Mouse (Mus musculus) embryonic facial prominence, embryonic 12.5 days (tissue): ENCODE measurements around the gene Tmem136. TPM values are rescaled to one million over a fixed set of nuclear protein-coding genes. Genes with fewer than 3 reads are reported as not detected.

Source experiments
- ATAC-seq: fragments of 200-750 bp; cut with Nextera tagmentation; 2 replicates; pipeline ENCODE4 v1.8.0; 2017; ENCODE audit not compliant: insufficient number of reproducible peaks, insufficient read depth, low FRiP score, low TSS enrichment
- H3K27ac ChIP-seq: fragments of 300-500 bp; sonication (generic); 2 replicates; pipeline ENCODE4 v1.5.1; 2016; ENCODE audit warnings: mild to moderate bottlenecking
- H3K27me3 ChIP-seq: fragments of 300-500 bp; sonication (generic); 2 replicates; pipeline ENCODE4 v1.6.1; 2016; ENCODE audit warnings: mild to moderate bottlenecking, moderate library complexity
- H3K36me3 ChIP-seq: fragments of 300-500 bp; sonication (generic); 2 replicates; pipeline ENCODE4 v1.6.1; 2016; ENCODE audit warnings: mild to moderate bottlenecking
- H3K4me1 ChIP-seq: fragments of 300-500 bp; sonication (generic); 2 replicates; pipeline ENCODE4 v1.6.1; 2016
- H3K4me2 ChIP-seq: fragments of 300-500 bp; sonication (generic); replicated peaks from 2 replicates; pipeline ENCODE4 v1.6.1; 2016; ENCODE audit warnings: mild to moderate bottlenecking, moderate library complexity
- H3K4me3 ChIP-seq: fragments of 300-500 bp; sonication (generic); 2 replicates; pipeline ENCODE4 v1.5.1; 2016; ENCODE audit warnings: mild to moderate bottlenecking
- H3K9ac ChIP-seq: fragments of 300-500 bp; sonication (generic); 2 replicates; pipeline ENCODE4 v1.6.1; 2016; ENCODE audit warnings: mild to moderate bottlenecking, moderate library complexity
- H3K9me3 ChIP-seq: fragments of 300-500 bp; sonication (generic); 2 replicates; pipeline ENCODE4 v1.6.1; 2016; ENCODE audit warnings: mild to moderate bottlenecking, moderate library complexity
- WGBS: fragments of 180-500 bp; shearing (Covaris S2); methylation state at CpG from one replicate; pipeline ENCODE4 v1.1.7; 2016; 5-methylcytosine and 5-hydroxymethylcytosine counted together
- polyA plus RNA-seq: library from polyadenylated mRNA; unstranded; fragments of >200 nt; fragmentation: Nextera tagmentation; extraction: Ambion mirVana; gene quantifications from 2 replicates; pipeline ENCODE4 v1.2.1, GENCODE M21; 2016

Gene Tmem136
- polyA plus RNA-seq, 1 experiment from 2014 or later: 10.0 TPM

- Histone ChIP-seq H3K27me3 (no peaks in the 10 kb centered on the region), H3K4me3 (peak within 1 kb of the TSS; percentile 87), H3K4me2 (peak within 1 kb of the TSS; percentile 80), H3K9me3 (no peaks in the 10 kb centered on the region), H3K4me1 (peaks cover 18% of the 10 kb centered on the region), H3K27ac (peak within 1 kb of the TSS; percentile 92), H3K9ac (peak within 1 kb of the TSS; percentile 95), H3K36me3 (peaks cover 20% of the 10 kb centered on the region)
- no peak for ATAC-seq
- 34% methylated on average over 10 of the region's 10 CpGs for WGBS
Measured at GRCm38 (mm10) chr9:43107187-43107517, 9.2 kb downstream of the Tmem136 start, which contains the start of gene Arhgef12. Gene Arhgef12, minus strand, starts transcription at chr9:43107239.

GRCm38 (mm10) chr9:43106426-43107186, 9.8 kb downstream of the Tmem136 start:
- WGBS: 19% methylated on average over 22 of the region's 22 CpGs
- H3K4me3 ChIP-seq: peak overlapping the region; percentile 87
- no peaks in the 10 kb centered on the region for H3K27me3 ChIP-seq
- H3K9me3 ChIP-seq: no peaks in the 10 kb centered on the region
- ATAC-seq: no peak
- H3K4me1 ChIP-seq: peaks cover 21% of the 10 kb centered on the region
- peak overlapping the region; percentile 80 for H3K4me2 ChIP-seq
- peak overlapping the region; percentile 92 for H3K27ac ChIP-seq
- H3K36me3 ChIP-seq: peaks cover 15% of the 10 kb centered on the region
- peak overlapping the region; percentile 95 for H3K9ac ChIP-seq

- H3K9me3 ChIP-seq: no peaks in the 10 kb centered on the region
- ATAC-seq: peak; percentile 76
- peak overlapping the region; percentile 87 for H3K4me3 ChIP-seq
- H3K4me2 ChIP-seq: peak overlapping the region; percentile 80
- peak overlapping the region; percentile 95 for H3K9ac ChIP-seq
- H3K27ac ChIP-seq: peak overlapping the region; percentile 92
- WGBS: under 1% methylated on average over 88 of the region's 91 CpGs
- H3K27me3 ChIP-seq: no peaks in the 10 kb centered on the region
- peaks cover 21% of the 10 kb centered on the region for H3K4me1 ChIP-seq
- peaks cover 7% of the 10 kb centered on the region; the same call in 1 of the 2 replicates for H3K36me3 ChIP-seq
Measured at GRCm38 (mm10) chr9:43105664-43106361, 10.6 kb downstream of the Tmem136 start.

GRCm38 (mm10) chr9:43104873-43105663, 11.3 kb downstream of the Tmem136 start:
- Histone ChIP-seq H3K9ac (peak overlapping the region; percentile 95), H3K4me2 (peak overlapping the region; percentile 80), H3K4me1 (peaks cover 21% of the 10 kb centered on the region), H3K9me3 (no peaks in the 10 kb centered on the region), H3K36me3 (no peaks in the 10 kb centered on the region), H3K27me3 (no peaks in the 10 kb centered on the region), H3K27ac (peak overlapping the region; percentile 92), H3K4me3 (peak overlapping the region; percentile 87)
- ATAC-seq: no peak
- under 1% methylated on average over 38 of the region's 40 CpGs for WGBS

GRCm38 (mm10) chr9:43104526-43104872, 11.9 kb downstream of the Tmem136 start:
- H3K4me3 ChIP-seq: peak overlapping the region; percentile 87
- no peak for ATAC-seq
- peak overlapping the region; percentile 95 for H3K9ac ChIP-seq
- 0 out of 2 replicates have a peak overlapping the region, but pooled peaks have one; percentile 92 for H3K27ac ChIP-seq
- peak overlapping the region; percentile 80 for H3K4me2 ChIP-seq
- no peaks in the 10 kb centered on the region for H3K36me3 ChIP-seq
- H3K9me3 ChIP-seq: no peaks in the 10 kb centered on the region
- no peaks in the 10 kb centered on the region for H3K27me3 ChIP-seq
- H3K4me1 ChIP-seq: peaks cover 21% of the 10 kb centered on the region
- 4% methylated on average over 4 of the region's 4 CpGs for WGBS

- no peaks in the 10 kb centered on the region for H3K36me3 ChIP-seq
- 25% methylated on average over 4 of the region's 4 CpGs for WGBS
- H3K27me3 ChIP-seq: no peaks in the 10 kb centered on the region
- peaks cover 21% of the 10 kb centered on the region for H3K4me1 ChIP-seq
- H3K9ac ChIP-seq: 0 out of 2 replicates have a peak overlapping the region, but pooled peaks have one; percentile 30
- ATAC-seq: no peak
- H3K27ac ChIP-seq: no peak overlapping the region
- peak overlapping the region; percentile 80 for H3K4me2 ChIP-seq
- H3K9me3 ChIP-seq: no peaks in the 10 kb centered on the region
- peak overlapping the region; percentile 87 for H3K4me3 ChIP-seq
Measured at GRCm38 (mm10) chr9:43103675-43104299, 12.6 kb downstream of the Tmem136 start.

GRCm38 (mm10) chr9:43102931-43103330, 13.4 kb downstream of the Tmem136 start:
- H3K36me3 ChIP-seq: no peaks in the 10 kb centered on the region
- 90% methylated on average over 2 of the region's 2 CpGs for WGBS
- ATAC-seq: no peak
- no peaks in the 10 kb centered on the region for H3K9me3 ChIP-seq
- H3K4me1 ChIP-seq: peaks cover 21% of the 10 kb centered on the region
- no peak overlapping the region for H3K27ac ChIP-seq
- H3K27me3 ChIP-seq: no peaks in the 10 kb centered on the region
- H3K4me2 ChIP-seq: peak overlapping the region; percentile 80
- 0 out of 2 replicates have a peak overlapping the region, but pooled peaks have one; percentile 20 for H3K9ac ChIP-seq
- H3K4me3 ChIP-seq: peak overlapping the region; percentile 21

GRCm38 (mm10) chr9:43101936-43102595, 14.3 kb downstream of the Tmem136 start:
- ATAC-seq: no peak

GRCm38 (mm10) chr9:43098922-43099321, 17.4 kb downstream of the Tmem136 start:
- H3K9me3 ChIP-seq: no peaks in the 10 kb centered on the region
- H3K4me2 ChIP-seq: no peak overlapping the region
- no peak overlapping the region for H3K9ac ChIP-seq
- H3K27ac ChIP-seq: no peak overlapping the region
- ATAC-seq: no peak
- H3K27me3 ChIP-seq: no peaks in the 10 kb centered on the region
- peaks cover 23% of the 10 kb centered on the region for H3K4me1 ChIP-seq
- H3K4me3 ChIP-seq: no peak overlapping the region
- no peaks in the 10 kb centered on the region for H3K36me3 ChIP-seq
- 60% methylated on average over 4 of the region's 4 CpGs for WGBS

More at GRCm38 (mm10) chr9:43101936-43102595, 14.3 kb downstream of the Tmem136 start:
- no peak overlapping the region for H3K9ac ChIP-seq
- WGBS: 72% methylated on average over 8 of the region's 8 CpGs
- 0 out of 2 replicates have a peak overlapping the region, but pooled peaks have one; percentile 80 for H3K4me2 ChIP-seq
- H3K36me3 ChIP-seq: no peaks in the 10 kb centered on the region
- H3K4me1 ChIP-seq: peaks cover 21% of the 10 kb centered on the region
- H3K27ac ChIP-seq: no peak overlapping the region
- no peaks in the 10 kb centered on the region for H3K9me3 ChIP-seq
- H3K4me3 ChIP-seq: no peak overlapping the region
- no peaks in the 10 kb centered on the region for H3K27me3 ChIP-seq

GRCm38 (mm10) chr9:43097801-43098557, 18.4 kb downstream of the Tmem136 start:
- Histone ChIP-seq H3K4me2 (no peak overlapping the region), H3K9ac (no peak overlapping the region), H3K4me1 (peaks cover 19% of the 10 kb centered on the region), H3K36me3 (no peaks in the 10 kb centered on the region), H3K9me3 (no peaks in the 10 kb centered on the region), H3K4me3 (no peak overlapping the region), H3K27me3 (no peaks in the 10 kb centered on the region), H3K27ac (no peak overlapping the region)
- 85% methylated on average over 3 of the region's 3 CpGs for WGBS
- ATAC-seq: no peak
